Mouse (Mus musculus): ENCODE data around the gene Map4k3.
"Not testable (repeated sequence)": the region's sequence is repeated elsewhere in the genome, so short reads cannot be mapped to it uniquely, and the experiment has no call there.

The Map4k3 gene

DNA sequence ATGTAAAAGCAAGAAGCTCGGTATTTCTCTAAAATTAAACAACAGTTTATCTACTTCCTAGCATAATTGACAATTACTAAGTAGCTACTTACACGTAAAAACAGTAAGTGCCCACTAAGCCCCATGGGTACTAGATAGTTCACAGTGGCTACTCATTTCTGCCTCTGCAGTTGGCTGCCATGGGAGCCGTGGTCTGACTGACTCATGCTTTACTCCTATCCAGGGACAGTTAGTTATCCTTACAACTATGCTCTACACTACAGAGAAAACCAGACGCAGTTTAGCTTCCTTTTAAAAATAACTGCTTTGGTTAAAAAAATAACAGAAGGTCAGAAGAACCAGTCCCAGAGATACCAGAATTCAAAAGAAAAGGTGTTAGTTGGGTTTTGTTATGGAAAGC is 106.6 kb downstream of the Map4k3 start:
- no peak for DNase-seq

GRCm38 (mm10) chr17:80620786-80621423 is 107.4 kb downstream of the Map4k3 start:
- DNase-seq = peak; percentile 54

GRCm38 (mm10) chr17:80619556-80619955 is 108.7 kb downstream of the Map4k3 start:
- no peak for DNase-seq

GRCm38 (mm10) chr17:80618890-80619289 is 109.4 kb downstream of the Map4k3 start:
- no peak for DNase-seq

DNA sequence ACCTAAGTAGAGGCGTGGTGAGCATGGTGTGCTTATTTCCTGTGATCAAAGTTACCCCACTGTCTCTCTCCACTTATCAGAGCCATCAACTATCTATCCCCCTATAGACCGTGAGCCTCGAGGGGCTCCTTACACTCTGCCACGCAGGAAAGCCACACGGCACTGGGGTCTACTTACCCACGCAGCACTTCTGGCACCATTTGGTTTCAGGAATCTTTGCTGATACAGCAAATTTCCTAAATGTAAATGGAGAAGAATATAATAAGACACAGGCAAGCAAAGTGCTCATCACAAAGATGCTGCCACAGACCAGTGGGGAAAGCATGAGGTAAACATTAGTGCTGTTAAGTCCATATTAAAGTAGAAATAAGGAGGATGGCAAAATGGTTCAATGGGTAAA is 124.5 kb downstream of the Map4k3 start:
- no peak for DNase-seq

- no peak for DNase-seq
Observed at GRCm38 (mm10) chr17:80603079-80603625, 125.1 kb downstream of the Map4k3 start.

DNA sequence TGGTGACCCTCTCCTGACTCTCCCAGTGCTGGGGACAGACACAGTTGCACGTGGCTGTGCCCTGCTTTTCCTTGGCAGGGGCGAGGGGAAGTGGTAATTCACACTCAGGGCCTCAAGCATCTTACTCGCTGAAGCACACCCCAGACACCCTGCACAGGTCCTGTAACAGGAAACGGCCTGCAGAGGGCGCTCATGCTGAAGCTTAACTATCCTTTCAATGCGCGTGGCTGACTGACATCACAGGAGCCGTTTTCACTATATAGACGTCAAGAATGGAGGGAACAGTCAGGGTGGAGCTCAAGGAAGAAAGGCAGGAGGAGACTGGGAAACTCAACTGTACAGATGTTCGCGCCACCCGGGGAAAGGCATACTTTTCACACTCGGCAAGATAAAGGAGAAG is 126.9 kb downstream of the Map4k3 start:
- DNase-seq = peak; percentile 42

GRCm38 (mm10) chr17:80583051-80583450 is 145.2 kb downstream of the Map4k3 start:
- DNase-seq = no peak

- no peak for DNase-seq
Observed at GRCm38 (mm10) chr17:80579901-80580300, 148.4 kb downstream of the Map4k3 start.

DNA sequence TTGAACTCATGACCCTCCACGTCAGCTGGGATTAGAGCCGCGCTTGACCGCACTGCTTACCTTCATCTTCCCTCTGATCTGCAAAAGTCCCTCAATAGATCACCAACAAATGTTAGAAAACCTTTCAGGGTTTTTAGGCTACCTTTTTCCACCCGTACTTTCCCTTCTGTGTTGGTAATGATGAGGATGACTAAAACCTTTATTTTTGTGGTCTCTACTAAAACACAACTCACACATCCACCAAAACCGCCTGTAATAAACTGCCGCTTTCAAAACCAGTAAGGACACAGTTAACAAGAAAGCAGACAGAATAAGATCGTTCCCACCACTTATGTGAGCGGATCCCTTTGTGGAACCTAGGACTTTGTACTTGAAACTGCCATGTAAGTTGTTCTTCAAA is 149.2 kb downstream of the Map4k3 start:
- no peak for DNase-seq

- no peak for DNase-seq
Observed at GRCm38 (mm10) chr17:80578041-80578440, 150.2 kb downstream of the Map4k3 start.

DNA sequence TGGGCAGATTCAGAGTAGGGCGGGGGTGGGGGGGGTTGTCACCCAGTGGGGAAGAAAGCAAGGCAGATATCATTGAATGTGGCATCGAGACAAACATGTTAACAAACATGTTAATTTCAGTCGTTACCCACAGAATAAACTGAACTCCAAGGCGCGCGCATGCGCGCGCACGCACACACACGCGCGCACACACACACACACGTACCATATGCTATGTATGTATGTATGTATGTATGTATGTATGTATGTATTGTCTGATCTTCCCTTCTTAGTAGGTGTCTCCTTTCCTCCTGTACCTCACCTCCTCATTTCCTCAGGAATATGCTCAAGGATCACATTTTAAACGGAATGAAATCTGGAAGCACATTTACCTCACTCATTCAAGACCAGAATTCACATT is 150.6 kb downstream of the Map4k3 start, which contains the start of gene Cdkl4:
Gene Cdkl4 (minus strand): TSS at position 175 of the 400 bp plus-strand sequence.
- no peak for DNase-seq

DNA sequence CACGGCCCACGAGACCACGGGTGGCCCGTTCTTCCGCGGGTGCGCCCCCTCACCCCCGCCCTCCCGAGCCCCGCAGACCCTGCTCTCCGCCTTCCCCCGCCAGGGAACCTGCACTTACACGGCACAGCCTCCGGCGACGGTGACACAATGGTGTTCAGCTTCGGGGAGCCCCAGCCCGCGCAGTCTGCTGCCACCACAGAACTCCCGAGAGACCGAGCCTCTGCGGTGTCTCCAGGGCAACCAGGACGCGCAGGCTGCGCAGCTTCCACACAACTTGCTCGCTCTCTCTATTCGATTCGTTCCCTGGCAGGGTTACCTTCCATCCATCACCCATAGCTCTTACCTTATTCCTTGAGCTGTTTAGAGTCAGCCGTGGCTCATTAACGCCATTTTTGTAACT is 151.1 kb downstream of the Map4k3 start:
- peak; percentile 72 for DNase-seq

- no peak for DNase-seq
Observed at GRCm38 (mm10) chr17:80575008-80575407, 153.3 kb downstream of the Map4k3 start.

- DNase-seq = no peak
Observed at GRCm38 (mm10) chr17:80574471-80574965, 153.8 kb downstream of the Map4k3 start.

DNA sequence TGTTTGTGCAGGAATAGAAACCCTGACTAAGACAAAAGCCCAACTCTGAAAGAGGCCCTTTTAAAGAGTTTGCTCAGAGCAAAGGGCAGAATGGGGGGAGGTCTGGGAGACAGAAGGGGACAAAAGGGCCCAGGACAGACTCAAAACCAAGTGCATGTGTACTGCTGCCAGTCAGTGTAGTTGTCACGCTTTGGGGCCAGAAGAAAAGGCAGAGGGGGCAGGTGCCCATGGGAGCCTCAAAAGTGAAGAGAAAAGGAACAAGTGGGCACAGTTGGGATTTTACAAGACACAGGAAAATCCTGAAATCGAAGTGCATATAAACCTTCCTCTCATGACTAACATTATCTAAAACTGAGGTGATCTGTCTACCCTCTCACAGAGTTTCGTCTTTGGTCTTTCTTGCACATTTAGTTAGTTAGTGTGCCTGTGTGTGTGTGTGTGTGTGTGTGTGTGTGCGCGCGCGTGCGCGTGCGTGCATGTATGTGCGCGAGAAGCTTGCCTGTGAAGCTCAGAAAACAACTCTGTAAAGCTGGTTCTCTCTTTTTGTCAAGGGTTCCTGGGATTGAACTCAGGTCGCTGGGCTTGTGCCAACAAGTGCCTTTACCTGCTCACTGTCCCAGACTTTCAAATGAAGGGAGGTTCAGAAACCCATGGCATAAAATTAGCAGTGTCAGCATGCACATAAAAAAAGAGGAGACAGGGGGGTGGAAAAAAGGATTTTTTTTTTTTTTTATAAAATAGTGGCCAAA is 155.9 kb downstream of the Map4k3 start:
- no peak for DNase-seq

GRCm38 (mm10) chr17:80571460-80571859 is 156.8 kb downstream of the Map4k3 start:
- DNase-seq = no peak

- DNase-seq = not testable (repeated sequence)
Observed at GRCm38 (mm10) chr17:80569718-80570117, 158.6 kb downstream of the Map4k3 start.

GRCm38 (mm10) chr17:80568842-80569601 is 159.3 kb downstream of the Map4k3 start:
- DNase-seq = no peak

DNA sequence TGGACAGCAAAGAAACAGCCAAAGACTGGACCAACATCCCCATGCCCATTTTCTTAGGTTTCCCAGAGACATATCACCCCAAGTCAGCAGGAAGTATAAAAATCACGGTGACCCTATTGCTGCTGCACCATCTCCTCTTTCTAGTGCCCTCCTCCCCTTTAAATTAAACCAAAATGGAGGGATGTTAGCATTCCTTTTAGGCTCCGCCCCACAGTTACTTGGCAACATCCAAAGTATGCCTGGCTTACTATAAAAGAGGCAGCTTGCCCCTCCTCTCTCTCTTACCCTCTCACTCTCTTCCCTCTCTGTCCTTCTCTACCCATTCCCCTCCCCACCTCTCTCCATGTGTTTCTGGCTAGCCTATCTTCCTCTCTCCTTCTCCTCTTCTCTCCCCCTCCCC is 159.8 kb downstream of the Map4k3 start:
- DNase-seq = no peak

DNA sequence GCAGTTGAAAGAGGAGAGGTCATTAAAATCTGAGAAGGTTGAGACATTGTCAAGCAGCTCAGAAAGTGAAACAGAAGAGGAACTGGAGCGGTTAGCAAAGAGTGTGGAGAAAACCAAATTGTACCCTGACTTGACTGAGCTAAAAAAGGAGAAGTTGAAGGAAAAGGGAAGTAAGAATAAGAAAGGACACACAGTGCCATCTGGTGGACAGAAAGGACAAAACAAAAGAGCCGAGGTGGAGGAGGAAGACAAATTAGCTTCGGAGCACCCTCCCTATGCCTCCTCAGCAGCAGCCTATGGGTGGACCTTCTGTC is 163.7 kb downstream of the Map4k3 start:
- no peak for DNase-seq

GRCm38 (mm10) chr17:80563762-80564610 is 164.3 kb downstream of the Map4k3 start:
- DNase-seq = not testable (repeated sequence)

Data from right cerebral cortex, postnatal 25 days (tissue).